Mouse (Mus musculus) urinary bladder, postnatal 4 days (tissue): ENCODE results near the gene Zfp768.
"Not testable (repeated sequence)": the region's sequence is repeated elsewhere in the genome, so short reads cannot be mapped to it uniquely, and the experiment has no call there.

Experiments
- DNase-seq, 2 experiments: peaks; one replicate each; pipeline ENCODE4 v3.0.0; 2021 to 2022; ENCODE audit warnings: low spot score in 2 of 2

Zfp768 gene

GRCm38 (mm10) chr7:127345512-127346325, at the start of gene Zfp768:
TSS of gene Zfp768 (minus strand) at chr7:127345589.
- peak; percentile 92 to 97 for DNase-seq

- DNase-seq, result no peak
Measured at GRCm38 (mm10) chr7:127393944-127394333, 48.5 kb upstream of the Zfp768 start.

- DNase-seq, result peak; percentile 93 to 95
Measured at GRCm38 (mm10) chr7:127393157-127393943, 48.0 kb upstream of the Zfp768 start, which contains the start of gene E430018J23Rik. TSS of gene E430018J23Rik (minus strand) at chr7:127393629.

- no peak for DNase-seq
Measured at GRCm38 (mm10) chr7:127392251-127392824, 46.9 kb upstream of the Zfp768 start.

- no peak for DNase-seq
Measured at GRCm38 (mm10) chr7:127391538-127391937, 46.1 kb upstream of the Zfp768 start.

- no peak for DNase-seq
Measured at GRCm38 (mm10) chr7:127390306-127390705, 44.9 kb upstream of the Zfp768 start.

- DNase-seq, result not testable (repeated sequence)
Measured at GRCm38 (mm10) chr7:127388201-127388600, 42.8 kb upstream of the Zfp768 start.

- DNase-seq, result peak; percentile 78 to 89
Measured at GRCm38 (mm10) chr7:127386641-127387392, 41.4 kb upstream of the Zfp768 start, which contains the start of gene 9130019O22Rik. TSS of gene 9130019O22Rik (minus strand) at chr7:127387166.

GRCm38 (mm10) chr7:127385560-127385959, 40.2 kb upstream of the Zfp768 start:
- not testable (repeated sequence) for DNase-seq

- DNase-seq, result no peak
Measured at GRCm38 (mm10) chr7:127378310-127378921, 33.0 kb upstream of the Zfp768 start.

- DNase-seq, result peak; percentile 87 to 92
Measured at GRCm38 (mm10) chr7:127375271-127376245, 30.2 kb upstream of the Zfp768 start, which contains the start of gene Zfp747. TSS of gene Zfp747 (minus strand) at chr7:127376050.

- DNase-seq, result not testable (repeated sequence)
Measured at GRCm38 (mm10) chr7:127371870-127372269, 26.5 kb upstream of the Zfp768 start.

GRCm38 (mm10) chr7:127371213-127371612, 25.8 kb upstream of the Zfp768 start:
- no peak for DNase-seq

GRCm38 (mm10) chr7:127366249-127366648, 20.9 kb upstream of the Zfp768 start:
- DNase-seq, result no peak

- no peak for DNase-seq
Measured at GRCm38 (mm10) chr7:127364166-127364565, 18.8 kb upstream of the Zfp768 start.

GRCm38 (mm10) chr7:127363475-127363921, 18.1 kb upstream of the Zfp768 start:
- no peak for DNase-seq

- not testable (repeated sequence) for DNase-seq
Measured at GRCm38 (mm10) chr7:127362418-127362817, 17.0 kb upstream of the Zfp768 start.

GRCm38 (mm10) chr7:127361449-127361848, 16.1 kb upstream of the Zfp768 start:
- DNase-seq, result no peak

- no peak for DNase-seq
Measured at GRCm38 (mm10) chr7:127360265-127360664, 14.9 kb upstream of the Zfp768 start.

- no peak for DNase-seq
Measured at GRCm38 (mm10) chr7:127358472-127358871, 13.1 kb upstream of the Zfp768 start.
